Mouse (Mus musculus) layer of hippocampus, postnatal 36 days (tissue): ENCODE measurements around the gene Ccdc113. TPM values are rescaled to one million over a fixed set of nuclear protein-coding genes. Genes with fewer than 3 reads are reported as not detected.

Source experiments
- DNase-seq, 2 experiments: peaks; one replicate each; pipeline ENCODE4 v3.0.0; 2022
- total RNA-seq, 2 experiments: library from RNA; stranded (reverse); gene quantifications; 2 replicates each; pipeline ENCODE4 v1.2.3; 2021

Ccdc113 gene
- total RNA-seq, 2 experiments from 2014 or later = 0.68 to 1.3 TPM

DNA sequence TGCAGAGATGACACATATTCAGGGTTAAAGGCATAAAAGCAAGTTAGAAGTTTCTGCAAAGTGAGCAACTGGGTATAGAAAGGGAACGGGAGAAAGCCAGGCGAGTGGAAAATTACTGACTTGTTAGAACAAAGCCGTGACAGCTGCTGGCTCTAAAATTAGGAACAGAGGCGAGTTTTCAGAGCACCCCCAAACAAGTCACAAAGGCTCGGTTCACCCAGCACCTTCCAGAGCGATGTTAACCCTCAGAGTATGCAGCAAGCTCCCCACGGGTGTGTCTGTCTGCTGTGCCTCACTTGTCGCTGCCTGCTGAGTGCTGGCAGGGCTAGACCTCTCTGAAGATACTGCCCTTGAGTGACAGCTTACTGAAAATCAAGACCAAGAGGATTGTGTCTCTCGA is 73.3 kb downstream of the Ccdc113 start:
- DNase-seq = peak; percentile 54 to 57

Other genes starting within 250 kb of the Ccdc113 start
- under 1 TPM; 0.66 to 0.95 TPM for gene Cngb1, start 227.5 kb upstream of the Ccdc113 start, total RNA-seq
- gene Tepp, start 223.5 kb upstream of the Ccdc113 start, total RNA-seq = not detected
- gene Zfp319, start 202.1 kb upstream of the Ccdc113 start, total RNA-seq = 10 to 100 TPM; 17.1 to 17.7 TPM
- 10 to 100 TPM in 1 of 2 experiments, 1 to 10 TPM in 1; 9.8 to 11.7 TPM for gene Usb1, start 201.8 kb upstream of the Ccdc113 start, total RNA-seq
- 10 to 100 TPM; 16.3 to 17.9 TPM for gene Mmp15, start 181.8 kb upstream of the Ccdc113 start, total RNA-seq
- 10 to 100 TPM; 55.4 to 63.9 TPM for gene Cfap20, start 99.2 kb upstream of the Ccdc113 start, total RNA-seq
- 10 to 100 TPM; 66.9 to 71.8 TPM for gene Csnk2a2, start 44.0 kb upstream of the Ccdc113 start, total RNA-seq
- not detected for gene Prss54, start 42.3 kb downstream of the Ccdc113 start, total RNA-seq
- 1 to 10 TPM; 1.6 to 1.8 TPM for gene Gins3, start 99.4 kb downstream of the Ccdc113 start, total RNA-seq
- gene Ndrg4, start 142.9 kb downstream of the Ccdc113 start, total RNA-seq = 1,000 to 10,000 TPM; 1,402 to 1,427 TPM
- gene Setd6, start 181.8 kb downstream of the Ccdc113 start, total RNA-seq = 10 to 100 TPM; 19.5 to 21.1 TPM